Mouse (Mus musculus) T-helper 1 cell (primary cell): ENCODE results near the gene Suv39h1.
"Not testable (repeated sequence)": the region's sequence is repeated elsewhere in the genome, so short reads cannot be mapped to it uniquely, and the experiment has no call there.

ENCODE experiments used
- in situ Hi-C: fragments of 300-600 bp; cut with MboI, MseI; formaldehyde crosslinking; loops from one replicate; pipeline ENCODE4 v1.15.1; 2025; ENCODE audit warnings: high pct_unique_total_duplicates

Gene Suv39h1

GRCm38 (mm10) chrX:8074430-8075014, at the start of gene Suv39h1:
Gene Suv39h1, minus strand, starts transcription at chrX:8074760.
- in situ Hi-C loops: no loop called here

GRCm38 (mm10) chrX:8123821-8124470, 49.4 kb upstream of the Suv39h1 start:
- in situ Hi-C loops: no loop called here

- in situ Hi-C loops: no loop called here
Measured at GRCm38 (mm10) chrX:8117264-8117663, 42.7 kb upstream of the Suv39h1 start.

- in situ Hi-C loops: no loop called here
Measured at GRCm38 (mm10) chrX:8115275-8115674, 40.7 kb upstream of the Suv39h1 start.

- in situ Hi-C loops: no loop called here
Measured at GRCm38 (mm10) chrX:8105019-8105418, 30.5 kb upstream of the Suv39h1 start.

- in situ Hi-C loops: no loop called here
Measured at GRCm38 (mm10) chrX:8102213-8102668, 27.7 kb upstream of the Suv39h1 start.

GRCm38 (mm10) chrX:8101017-8101416, 26.5 kb upstream of the Suv39h1 start:
- in situ Hi-C loops: no loop called here

GRCm38 (mm10) chrX:8099435-8099834, 24.9 kb upstream of the Suv39h1 start:
- in situ Hi-C loops: no loop called here

- in situ Hi-C loops: no loop called here
Measured at GRCm38 (mm10) chrX:8096787-8097242, 22.3 kb upstream of the Suv39h1 start.

- in situ Hi-C loops: not testable (repeated sequence)
Measured at GRCm38 (mm10) chrX:8096068-8096786, 21.7 kb upstream of the Suv39h1 start.

- in situ Hi-C loops: no loop called here
Measured at GRCm38 (mm10) chrX:8095546-8095945, 21.0 kb upstream of the Suv39h1 start.

- in situ Hi-C loops: not testable (repeated sequence)
Measured at GRCm38 (mm10) chrX:8090954-8091347, 16.4 kb upstream of the Suv39h1 start.

GRCm38 (mm10) chrX:8090346-8090953, 15.9 kb upstream of the Suv39h1 start, which contains the start of gene Was:
Gene Was, minus strand, starts transcription at chrX:8090498.
- in situ Hi-C loops: no loop called here

- in situ Hi-C loops: no loop called here
Measured at GRCm38 (mm10) chrX:8089746-8090145, 15.2 kb upstream of the Suv39h1 start.

GRCm38 (mm10) chrX:8085611-8086010, 11.1 kb upstream of the Suv39h1 start:
- in situ Hi-C loops: no loop called here

GRCm38 (mm10) chrX:8084771-8085259, 10.3 kb upstream of the Suv39h1 start:
- in situ Hi-C loops: no loop called here

GRCm38 (mm10) chrX:8075104-8075503, 544 bp upstream of the Suv39h1 start:
- in situ Hi-C loops: no loop called here

GRCm38 (mm10) chrX:8073881-8074429, 605 bp downstream of the Suv39h1 start:
- in situ Hi-C loops: no loop called here

- in situ Hi-C loops: no loop called here
Measured at GRCm38 (mm10) chrX:8069166-8069565, 5.4 kb downstream of the Suv39h1 start.

- in situ Hi-C loops: not testable (repeated sequence)
Measured at GRCm38 (mm10) chrX:8051044-8051781, 23.3 kb downstream of the Suv39h1 start.

- in situ Hi-C loops: no loop called here
Measured at GRCm38 (mm10) chrX:8033009-8033408, 41.6 kb downstream of the Suv39h1 start.
